Mouse (Mus musculus) hindbrain, postnatal 0 days (tissue): ENCODE measurements around the gene Slc26a9. TPM values are rescaled to one million over a fixed set of nuclear protein-coding genes. Genes with fewer than 3 reads are reported as not detected.

Experiments
- ATAC-seq: fragments of 200-750 bp; cut with Nextera tagmentation; 2 replicates; pipeline ENCODE4 v1.8.0; 2017; ENCODE audit warnings: mild to moderate bottlenecking, moderate TSS enrichment, moderate library complexity
- DNase-seq: peaks from one replicate; pipeline ENCODE4 v3.0.0-alpha.2; 2015; ENCODE audit warnings: low spot score
- H3K27ac ChIP-seq: fragments of 300-500 bp; sonication (generic); 2 replicates; pipeline ENCODE4 v1.5.1; 2014; ENCODE audit warnings: mild to moderate bottlenecking
- H3K27me3 ChIP-seq: fragments of 300-500 bp; sonication (generic); 2 replicates; pipeline ENCODE4 v1.6.1; 2014; ENCODE audit warnings: low read length, mixed read lengths; ENCODE audit not compliant: insufficient read depth
- H3K36me3 ChIP-seq: fragments of 300-500 bp; sonication (generic); 2 replicates; pipeline ENCODE4 v1.6.1; 2014; ENCODE audit warnings: low read length, mixed read lengths; ENCODE audit not compliant: insufficient read depth
- H3K4me1 ChIP-seq: fragments of 300-500 bp; sonication (generic); 2 replicates; pipeline ENCODE4 v1.6.1; 2014; ENCODE audit warnings: antibody characterized with exemption, low read length, mixed read lengths; ENCODE audit not compliant: insufficient read depth
- H3K4me2 ChIP-seq: fragments of 300-500 bp; sonication (generic); 2 replicates; pipeline ENCODE4 v1.6.1; 2014; ENCODE audit warnings: low read depth, mild to moderate bottlenecking, low read length, moderate library complexity, mixed read lengths
- H3K4me3 ChIP-seq: fragments of 300-500 bp; sonication (generic); 2 replicates; pipeline ENCODE4 v1.5.1; 2014; ENCODE audit warnings: low read length
- H3K9ac ChIP-seq: fragments of 300-500 bp; sonication (generic); replicated peaks from 2 replicates; pipeline ENCODE4 v1.6.1; 2014; ENCODE audit warnings: mild to moderate bottlenecking, low read length, moderate library complexity, mixed read lengths
- H3K9me3 ChIP-seq: fragments of 300-500 bp; sonication (generic); 2 replicates; pipeline ENCODE4 v1.6.1; 2016; ENCODE audit warnings: low read length, mixed read lengths
- CTCF ChIP-seq: IDR thresholded peaks from 2 replicates; pipeline ENCODE4 v1.5.1; 2016; ENCODE audit warnings: antibody characterized with exemption, control low read depth, low read depth
- WGBS: fragments of 180-500 bp; shearing (Covaris S2); extraction: QIAGEN DNeasy Blood & Tissue Kit; methylation state at CpG from one replicate; pipeline ENCODE4 v1.1.7; 2014; 5-methylcytosine and 5-hydroxymethylcytosine counted together
- polyA plus RNA-seq: library from polyadenylated mRNA; unstranded; fragments of >200 nt; fragmentation: Nextera tagmentation; extraction: Ambion mirVana; gene quantifications from 2 replicates; pipeline ENCODE4 v1.2.1, GENCODE M21; 2015
- total RNA-seq: library from RNA; depleted of rRNA; stranded (reverse); fragments of >200 nt; gene quantifications from 2 replicates; pipeline ENCODE4 v1.2.3, GENCODE M21; 2014

The Slc26a9 gene
- total and polyA plus RNA-seq, 2 experiments from 2014 or later, result 0.10 to 0.37 TPM

- DNase-seq (no peak), ATAC-seq (no peak)
- Histone ChIP-seq H3K9ac (no peak overlapping the region), H3K9me3 (no peaks in the 10 kb centered on the region), H3K4me2 (no peak overlapping the region), H3K27ac (no peak overlapping the region), H3K36me3 (no peaks in the 10 kb centered on the region), H3K4me3 (no peak overlapping the region), H3K4me1 (peaks cover 14% of the 10 kb centered on the region; the same call in 1 of the 2 replicates), H3K27me3 (0 out of 2 replicates have a peak, but pooled peaks cover 4% of the 10 kb centered on the region)
- TF ChIP-seq CTCF, result no peak
- 74% methylated on average over 2 of the region's 2 CpGs for WGBS
These were observed 4.8 kb downstream of the Slc26a9 start for GRCm38 (mm10) chr1:131748636-131749035.

- H3K4me1 ChIP-seq, result peaks cover 14% of the 10 kb centered on the region; the same call in 1 of the 2 replicates
- H3K4me2 ChIP-seq, result no peak overlapping the region
- H3K4me3 ChIP-seq, result no peak overlapping the region
- DNase-seq (no peak), ATAC-seq (no peak)
- 0 out of 2 replicates have a peak, but pooled peaks cover 4% of the 10 kb centered on the region for H3K27me3 ChIP-seq
- TF ChIP-seq CTCF, result no peak
- WGBS, result 80% methylated on average over 15 of the region's 15 CpGs
- H3K9ac ChIP-seq, result no peak overlapping the region
- no peaks in the 10 kb centered on the region for H3K9me3 ChIP-seq
- H3K36me3 ChIP-seq, result no peaks in the 10 kb centered on the region
- no peak overlapping the region for H3K27ac ChIP-seq
These were observed 6.1 kb downstream of the Slc26a9 start for GRCm38 (mm10) chr1:131749706-131750545.

DNA sequence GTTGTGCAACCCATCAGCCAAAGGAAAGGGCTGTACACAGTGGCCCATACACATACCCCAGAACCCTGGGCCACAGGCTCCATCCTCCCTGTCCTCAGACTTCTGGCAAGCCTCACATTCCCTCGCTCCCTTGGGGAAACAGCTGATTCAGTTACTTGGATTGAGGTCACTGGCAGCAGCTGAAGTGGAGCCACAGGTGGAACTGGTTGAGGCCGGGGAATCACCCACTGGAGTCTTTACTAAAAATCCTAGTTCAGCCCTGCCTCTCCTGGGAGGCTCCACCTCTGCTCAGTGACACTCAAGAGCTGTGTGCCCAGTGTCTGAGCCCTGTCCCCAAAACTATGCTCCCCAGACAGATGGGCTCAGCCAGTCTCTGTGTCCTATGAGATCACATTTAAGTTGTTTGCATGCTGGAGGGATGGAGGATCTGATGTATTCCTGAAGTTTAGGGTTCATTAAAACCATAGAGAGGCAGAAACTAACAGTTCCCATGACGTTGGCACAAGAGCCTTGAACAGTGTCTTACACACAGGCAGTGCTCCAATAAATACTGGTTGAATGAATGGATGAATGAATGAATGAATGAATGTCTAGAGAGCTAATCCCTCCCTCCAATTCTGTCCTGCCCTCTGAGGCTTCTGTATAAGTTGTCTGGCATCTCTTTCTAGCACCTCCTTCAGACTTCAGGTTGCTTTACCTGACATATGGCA lies 7.5 kb downstream of the Slc26a9 start:
- Histone ChIP-seq H3K27me3 (0 out of 2 replicates have a peak, but pooled peaks cover 4% of the 10 kb centered on the region), H3K4me3 (no peak overlapping the region), H3K9me3 (no peaks in the 10 kb centered on the region), H3K9ac (no peak overlapping the region), H3K4me1 (peaks cover 14% of the 10 kb centered on the region; the same call in 1 of the 2 replicates), H3K36me3 (no peaks in the 10 kb centered on the region), H3K27ac (no peak overlapping the region; the same call in 1 of the 2 replicates), H3K4me2 (no peak overlapping the region)
- no peak for DNase-seq
- ATAC-seq, result 0 out of 2 replicates have a peak, but pooled peaks have one; percentile 1
- no peak for TF ChIP-seq CTCF
- WGBS, result 65% methylated on average over 3 of the region's 3 CpGs

- Histone ChIP-seq H3K9ac (no peak overlapping the region), H3K27me3 (0 out of 2 replicates have a peak, but pooled peaks cover 4% of the 10 kb centered on the region), H3K4me2 (peak overlapping the region; percentile 22; the same call in 1 of the 2 replicates), H3K27ac (no peak overlapping the region; the same call in 1 of the 2 replicates), H3K4me3 (no peak overlapping the region), H3K36me3 (no peaks in the 10 kb centered on the region), H3K4me1 (peaks cover 14% of the 10 kb centered on the region; the same call in 1 of the 2 replicates), H3K9me3 (no peaks in the 10 kb centered on the region)
- whole genome bisulfite sequencing, result 32% methylated on average over 10 of the region's 10 CpGs
- no peak for TF ChIP-seq CTCF
- ATAC-seq, result peak; percentile 41; the same call in 1 of the 2 replicates
- peak; percentile 43 for DNase-seq
These were observed 8.1 kb downstream of the Slc26a9 start for GRCm38 (mm10) chr1:131751891-131752311.

DNA sequence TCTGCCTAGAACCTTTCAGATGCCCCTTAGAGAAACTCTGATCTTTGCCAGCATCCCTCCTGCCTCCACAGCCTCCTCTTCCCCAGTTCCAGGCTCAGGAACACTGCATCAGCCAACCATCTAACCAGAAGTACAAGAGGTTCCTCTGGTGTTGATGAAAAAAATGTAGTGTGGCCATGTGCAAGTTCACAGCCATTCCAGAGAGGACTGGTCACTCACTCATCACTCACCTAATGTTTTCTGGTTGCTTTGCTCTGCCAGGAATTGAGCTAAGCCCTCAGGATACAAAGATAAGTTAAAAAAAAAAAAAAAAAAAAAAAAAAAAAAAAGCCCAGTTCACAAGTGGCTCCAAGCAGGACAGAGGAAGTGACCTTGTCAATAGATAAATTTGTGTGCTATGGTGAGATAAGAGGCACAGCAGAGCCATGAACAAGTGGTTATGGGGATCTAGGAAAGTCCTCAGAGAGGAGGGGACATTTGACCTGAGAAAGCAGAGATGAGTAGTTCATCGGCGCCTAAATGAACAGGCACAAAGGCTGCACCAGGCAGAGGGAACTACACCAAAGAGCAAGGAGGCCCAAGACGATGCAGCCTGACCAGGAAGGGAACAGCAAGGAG lies 10.5 kb downstream of the Slc26a9 start:
- no peak overlapping the region for H3K4me2 ChIP-seq
- ATAC-seq (no peak), DNase-seq (no peak)
- H3K4me1 ChIP-seq, result peaks cover 14% of the 10 kb centered on the region; the same call in 1 of the 2 replicates
- no peak overlapping the region for H3K27ac ChIP-seq
- no peaks in the 10 kb centered on the region for H3K36me3 ChIP-seq
- TF ChIP-seq CTCF, result no peak
- no peak overlapping the region for H3K9ac ChIP-seq
- WGBS, result 85% methylated on average over 3 of the region's 3 CpGs
- 0 out of 2 replicates have a peak, but pooled peaks cover 4% of the 10 kb centered on the region for H3K27me3 ChIP-seq
- no peaks in the 10 kb centered on the region for H3K9me3 ChIP-seq
- no peak overlapping the region for H3K4me3 ChIP-seq

DNA sequence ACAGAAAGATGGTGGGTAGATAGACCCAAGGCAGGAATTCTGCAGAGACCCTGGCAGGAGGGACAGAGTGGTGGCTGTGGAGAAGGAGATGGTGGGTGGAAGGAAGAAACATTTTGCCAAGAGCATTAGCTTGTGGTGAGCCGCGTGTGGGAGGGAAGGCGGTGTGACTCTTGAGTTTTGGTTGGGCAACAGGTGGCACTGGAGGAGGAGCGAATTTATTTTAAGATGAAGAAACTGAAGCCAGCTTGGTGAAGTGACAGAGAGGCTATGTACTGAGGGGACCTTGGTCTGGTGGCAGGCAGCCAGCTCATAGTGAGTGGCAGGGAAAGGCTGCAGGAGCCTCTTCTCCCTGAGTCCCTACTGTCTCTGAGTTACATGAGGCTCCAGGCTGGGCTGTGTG lies 11.1 kb downstream of the Slc26a9 start:
- ATAC-seq (no peak), DNase-seq (no peak)
- Histone ChIP-seq H3K9ac (no peak overlapping the region), H3K4me3 (no peak overlapping the region), H3K27me3 (0 out of 2 replicates have a peak, but pooled peaks cover 1% of the 10 kb centered on the region), H3K27ac (no peak overlapping the region), H3K4me2 (no peak overlapping the region), H3K4me1 (peaks cover 14% of the 10 kb centered on the region; the same call in 1 of the 2 replicates), H3K9me3 (no peaks in the 10 kb centered on the region), H3K36me3 (no peaks in the 10 kb centered on the region)
- 77% methylated on average over 4 of the region's 4 CpGs for WGBS
- no peak for TF ChIP-seq CTCF
